Mouse (Mus musculus) heart, embryonic 13.5 days (tissue): ENCODE data around the gene 2900011O08Rik. TPM values are rescaled to one million over a fixed set of nuclear protein-coding genes. Genes with fewer than 3 reads are reported as not detected.

Experiments
- ATAC-seq: fragments of 200-750 bp; cut with Nextera tagmentation; 2 replicates; pipeline ENCODE4 v1.8.0; 2017; ENCODE audit warnings: moderate TSS enrichment; ENCODE audit not compliant: insufficient number of reproducible peaks, low FRiP score, low TSS enrichment; ENCODE audit errors: extremely low read depth
- H3K27ac ChIP-seq: fragments of 300-500 bp; sonication (generic); replicated peaks from 2 replicates; pipeline ENCODE4 v1.5.1; 2015; ENCODE audit warnings: moderate library complexity, mild to moderate bottlenecking, inconsistent platforms
- H3K27me3 ChIP-seq: fragments of 300-500 bp; sonication (generic); replicated peaks from 2 replicates; pipeline ENCODE4 v1.6.1; 2015; ENCODE audit warnings: mild to moderate bottlenecking, inconsistent platforms
- H3K36me3 ChIP-seq: fragments of 300-500 bp; sonication (generic); 2 replicates; pipeline ENCODE4 v1.6.1; 2015; ENCODE audit warnings: mild to moderate bottlenecking, inconsistent platforms
- H3K4me1 ChIP-seq: fragments of 300-500 bp; sonication (generic); 2 replicates; pipeline ENCODE4 v1.6.1; 2015; ENCODE audit warnings: inconsistent platforms
- H3K4me2 ChIP-seq: fragments of 300-500 bp; sonication (generic); 2 replicates; pipeline ENCODE4 v1.6.1; 2015; ENCODE audit warnings: inconsistent platforms, mild to moderate bottlenecking, moderate library complexity
- H3K4me3 ChIP-seq: fragments of 300-500 bp; sonication (generic); 2 replicates; pipeline ENCODE4 v1.5.1; 2015; ENCODE audit warnings: moderate library complexity, mild to moderate bottlenecking, inconsistent platforms
- H3K9ac ChIP-seq: fragments of 300-500 bp; sonication (generic); 2 replicates; pipeline ENCODE4 v1.6.1; 2015; ENCODE audit warnings: inconsistent platforms, mild to moderate bottlenecking, moderate library complexity
- H3K9me3 ChIP-seq: fragments of 300-500 bp; sonication (generic); 2 replicates; pipeline ENCODE4 v1.6.1; 2016; ENCODE audit warnings: inconsistent platforms
- WGBS: fragments of 180-500 bp; shearing (Covaris S2); methylation state at CpG from one replicate; pipeline ENCODE4 v1.1.7; 2015; ENCODE audit warnings: mixed read lengths; 5-methylcytosine and 5-hydroxymethylcytosine counted together
- polyA plus RNA-seq: library from polyadenylated mRNA; unstranded; fragments of >200 nt; fragmentation: Nextera tagmentation; extraction: Ambion mirVana; gene quantifications from 2 replicates; pipeline ENCODE4 v1.2.1, GENCODE M21; 2015

2900011O08Rik gene
- polyA plus RNA-seq, 1 experiment from 2014 or later: 1.2 TPM

DNA sequence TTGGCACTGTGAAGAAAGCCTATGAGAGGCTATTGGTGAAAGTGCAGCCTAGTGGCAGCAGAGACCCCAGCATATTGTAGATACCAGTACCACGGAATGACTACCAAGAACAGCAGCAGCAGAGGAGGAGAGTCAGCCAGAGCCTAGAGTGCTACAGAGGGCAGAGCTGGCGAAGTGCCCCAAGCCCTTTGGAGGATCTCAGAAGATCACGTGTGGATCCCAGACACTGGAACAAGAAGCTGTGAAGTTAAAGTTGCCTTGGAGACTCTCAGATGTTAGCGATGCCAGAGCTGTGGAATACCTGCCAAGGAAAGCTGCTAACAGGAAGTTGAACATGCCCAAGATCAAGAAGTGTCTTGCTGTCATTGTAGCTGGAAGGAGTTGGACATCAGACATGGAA lies 18.9 kb downstream of the 2900011O08Rik start:
- 61% methylated on average over 4 of the region's 4 CpGs for WGBS
- no peaks in the 10 kb centered on the region for H3K36me3 ChIP-seq
- no peak for ATAC-seq
- no peaks in the 10 kb centered on the region for H3K27me3 ChIP-seq
- H3K4me1 ChIP-seq: peaks cover 6% of the 10 kb centered on the region; the same call in 1 of the 2 replicates
- no peak overlapping the region for H3K9ac ChIP-seq
- H3K4me2 ChIP-seq: no peak overlapping the region
- H3K27ac ChIP-seq: no peak overlapping the region
- no peaks in the 10 kb centered on the region for H3K9me3 ChIP-seq
- H3K4me3 ChIP-seq: no peak overlapping the region

DNA sequence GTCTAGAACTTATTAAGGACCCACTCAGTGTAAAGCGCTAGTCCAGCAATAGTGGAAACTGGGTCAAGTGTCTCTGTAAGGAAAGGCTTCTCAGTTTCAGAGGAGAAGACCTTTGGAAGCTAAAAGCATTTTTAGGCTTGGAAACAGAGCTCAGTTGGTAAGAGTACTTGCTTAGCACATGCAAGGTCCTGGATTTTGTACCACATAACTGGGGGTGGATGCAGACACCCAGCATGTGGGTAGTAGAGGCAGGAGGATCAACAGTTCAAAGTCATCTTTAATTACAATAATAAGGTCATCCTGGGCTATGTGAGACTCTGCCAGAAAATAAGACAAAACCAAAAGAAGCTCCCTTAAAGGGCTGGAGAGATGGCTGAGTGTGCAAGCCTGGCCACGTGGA lies 21.7 kb downstream of the 2900011O08Rik start:
- no peaks in the 10 kb centered on the region for H3K27me3 ChIP-seq
- no peak for ATAC-seq

DNA sequence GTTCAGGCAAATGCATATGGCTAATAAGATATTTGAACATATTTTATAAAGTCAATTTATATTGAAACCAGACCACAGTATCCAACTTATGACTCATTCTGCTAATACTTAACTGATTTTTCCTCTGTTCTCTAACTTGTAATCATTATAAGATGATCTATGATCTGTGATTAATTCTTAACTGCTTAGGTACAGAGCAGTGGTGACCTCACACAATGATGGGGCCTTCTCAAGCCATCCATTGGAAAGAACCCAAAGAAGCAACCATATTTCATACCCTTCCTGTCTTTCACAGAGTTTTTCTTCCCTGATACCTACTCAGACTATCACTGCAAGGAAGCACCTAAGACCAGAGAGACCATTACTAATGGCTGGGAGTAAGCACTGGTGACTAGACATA lies 22.3 kb downstream of the 2900011O08Rik start:
- peaks cover 2% of the 10 kb centered on the region; the same call in 1 of the 2 replicates for H3K4me1 ChIP-seq
- no peak overlapping the region for H3K4me2 ChIP-seq
- H3K9me3 ChIP-seq: no peaks in the 10 kb centered on the region
- H3K27ac ChIP-seq: no peak overlapping the region
- H3K4me3 ChIP-seq: no peak overlapping the region
- no peaks in the 10 kb centered on the region for H3K27me3 ChIP-seq
- no peak overlapping the region for H3K9ac ChIP-seq
- no peak for ATAC-seq
- no peaks in the 10 kb centered on the region for H3K36me3 ChIP-seq

More for the DNA sequence above, 21.7 kb downstream of the 2900011O08Rik start:
- WGBS: 74% methylated on average over 2 of the region's 2 CpGs
- Histone ChIP-seq H3K9ac (no peak overlapping the region), H3K4me1 (peaks cover 2% of the 10 kb centered on the region; the same call in 1 of the 2 replicates), H3K36me3 (no peaks in the 10 kb centered on the region), H3K4me2 (no peak overlapping the region), H3K4me3 (no peak overlapping the region), H3K9me3 (no peaks in the 10 kb centered on the region), H3K27ac (no peak overlapping the region)

DNA sequence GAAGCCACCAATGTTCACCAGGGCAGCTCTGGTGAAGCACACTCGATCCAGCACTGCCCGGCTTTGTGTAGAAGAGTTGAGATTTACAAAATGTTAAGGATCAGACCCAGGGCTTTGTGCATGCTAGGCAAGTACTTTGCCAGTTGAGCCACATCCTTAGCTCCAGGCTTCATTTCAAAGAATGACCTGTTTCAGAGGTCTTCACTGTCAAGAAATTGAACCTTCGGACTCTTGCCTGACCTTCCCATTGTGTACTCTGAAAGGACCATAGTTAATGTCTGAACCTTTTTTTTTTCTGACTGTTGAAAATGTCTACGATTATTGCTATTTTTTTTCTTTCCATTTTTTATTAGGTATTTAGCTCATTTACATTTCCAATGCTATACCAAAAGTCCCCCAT lies 23.6 kb downstream of the 2900011O08Rik start:
- 81% methylated on average over 4 of the region's 4 CpGs for WGBS
- H3K4me2 ChIP-seq: no peak overlapping the region

DNA sequence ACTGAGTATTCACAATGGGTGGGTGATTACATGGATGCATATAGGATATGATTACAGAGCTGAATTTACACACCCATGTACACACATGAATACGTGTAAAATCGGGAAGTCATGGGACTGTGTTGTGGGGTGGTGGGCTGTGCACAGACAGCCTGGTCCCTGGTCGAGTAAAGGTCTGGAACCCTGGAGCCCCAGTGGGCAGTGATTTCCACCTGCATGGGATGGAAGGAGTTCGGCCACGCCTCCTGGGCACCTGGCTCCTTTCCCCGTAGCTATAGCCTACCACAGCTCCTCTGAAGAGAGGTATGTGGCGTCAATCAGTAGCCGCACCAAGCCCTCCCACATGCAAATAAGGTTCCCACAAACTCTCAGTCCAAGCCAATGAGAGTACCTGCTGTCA lies 30.9 kb downstream of the 2900011O08Rik start:
- Histone ChIP-seq H3K9ac (no peak overlapping the region), H3K4me1 (no peaks in the 10 kb centered on the region), H3K27ac (no peak overlapping the region), H3K36me3 (no peaks in the 10 kb centered on the region), H3K4me3 (no peak overlapping the region), H3K9me3 (no peaks in the 10 kb centered on the region), H3K4me2 (no peak overlapping the region), H3K27me3 (no peaks in the 10 kb centered on the region)
- no peak for ATAC-seq
- WGBS: 86% methylated on average over 8 of the region's 8 CpGs

More for the DNA sequence above, 23.6 kb downstream of the 2900011O08Rik start:
- no peak overlapping the region for H3K27ac ChIP-seq
- H3K9me3 ChIP-seq: no peaks in the 10 kb centered on the region
- no peaks in the 10 kb centered on the region for H3K36me3 ChIP-seq
- no peak overlapping the region for H3K4me3 ChIP-seq
- H3K4me1 ChIP-seq: 0 out of 2 replicates have a peak, but pooled peaks cover under 1% of the 10 kb centered on the region
- ATAC-seq: no peak
- no peak overlapping the region for H3K9ac ChIP-seq
- no peaks in the 10 kb centered on the region for H3K27me3 ChIP-seq

DNA sequence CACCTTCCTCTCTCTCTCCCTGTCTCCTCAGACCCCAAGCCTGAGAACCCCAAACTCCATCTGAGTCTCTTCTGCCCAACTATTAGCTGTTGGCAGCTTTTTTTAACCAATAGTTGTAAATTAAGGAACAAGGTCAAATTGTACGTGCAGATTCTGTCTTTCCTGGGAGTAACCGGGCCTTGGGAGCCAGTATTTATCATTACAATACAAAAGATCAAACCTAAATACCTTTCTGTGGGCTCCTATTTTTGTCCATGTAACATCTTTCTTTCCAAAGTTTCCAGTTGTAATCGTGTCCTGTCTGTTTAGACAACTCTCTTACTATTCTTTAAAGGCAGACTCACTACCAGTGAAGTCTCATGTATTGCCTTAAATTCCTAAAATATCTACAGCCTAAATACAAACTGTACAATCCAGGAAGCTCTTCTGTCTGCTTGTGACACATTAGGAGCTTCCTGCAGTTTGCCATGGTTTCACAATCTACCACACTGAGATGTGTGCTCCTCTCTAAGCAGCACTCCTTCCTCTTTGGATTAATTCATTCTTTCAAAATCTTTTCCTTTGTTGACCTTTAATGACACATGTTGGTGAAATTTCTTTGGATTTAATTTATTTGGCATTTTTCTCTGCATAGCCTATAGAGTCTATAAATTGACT lies 34.9 kb downstream of the 2900011O08Rik start:
- Histone ChIP-seq H3K27me3 (no peaks in the 10 kb centered on the region), H3K4me2 (no peak overlapping the region)
- no peak for ATAC-seq

DNA sequence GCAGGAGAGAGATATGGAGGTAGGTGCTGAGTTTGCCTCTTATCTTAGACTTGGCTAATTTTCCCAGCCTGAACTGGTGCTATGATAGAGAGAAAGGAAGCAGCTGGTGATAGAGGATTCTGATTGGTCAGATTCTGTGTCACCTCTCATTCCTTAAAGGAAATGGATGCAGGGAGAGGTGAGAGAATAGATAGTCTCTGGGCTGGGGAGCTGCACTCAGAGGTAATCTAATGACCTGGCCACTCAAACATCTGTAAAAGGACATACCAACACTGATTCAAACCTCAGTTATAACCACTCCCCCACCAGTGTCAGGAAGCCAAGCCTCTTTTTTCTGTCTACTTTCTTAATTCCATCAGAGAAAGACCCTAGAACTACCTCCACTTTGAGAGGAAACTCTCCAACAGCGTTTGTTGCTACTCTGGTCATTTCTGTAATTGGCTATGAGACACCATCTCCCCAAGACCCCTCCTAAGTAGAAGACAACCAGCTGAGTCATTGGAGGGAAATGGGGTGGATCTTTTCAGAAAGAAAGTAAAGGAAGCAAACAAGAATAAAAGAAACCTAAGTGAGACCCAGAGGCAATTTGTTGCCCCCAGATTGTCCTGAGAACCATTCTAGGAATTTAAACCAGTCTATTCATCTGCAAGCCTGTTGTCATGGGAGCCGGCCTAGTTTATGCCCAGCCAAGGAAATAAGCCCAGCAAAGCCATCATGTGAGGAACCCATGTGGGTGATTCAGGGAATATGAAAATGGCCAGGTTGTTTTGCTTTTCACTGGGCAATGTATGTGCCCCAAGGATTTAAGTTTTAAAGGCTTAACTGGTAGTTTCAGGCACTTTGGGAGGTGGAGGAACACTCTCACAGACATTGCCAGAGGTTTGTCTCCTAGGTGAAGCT lies 38.9 kb downstream of the 2900011O08Rik start:
- H3K27me3 ChIP-seq: no peaks in the 10 kb centered on the region
- H3K27ac ChIP-seq: no peak overlapping the region
- H3K4me3 ChIP-seq: no peak overlapping the region
- no peak overlapping the region for H3K9ac ChIP-seq
- no peak for ATAC-seq
- H3K4me1 ChIP-seq: no peaks in the 10 kb centered on the region
- no peaks in the 10 kb centered on the region for H3K9me3 ChIP-seq
- no peak overlapping the region for H3K4me2 ChIP-seq
- WGBS: 47% methylated on average over 2 of the region's 2 CpGs
- no peaks in the 10 kb centered on the region for H3K36me3 ChIP-seq

More for the DNA sequence above, 34.9 kb downstream of the 2900011O08Rik start:
- Histone ChIP-seq H3K4me1 (no peaks in the 10 kb centered on the region), H3K9ac (no peak overlapping the region), H3K4me3 (no peak overlapping the region), H3K27ac (no peak overlapping the region), H3K9me3 (no peaks in the 10 kb centered on the region), H3K36me3 (no peaks in the 10 kb centered on the region)
- 72% methylated on average over 3 of the region's 3 CpGs for WGBS

DNA sequence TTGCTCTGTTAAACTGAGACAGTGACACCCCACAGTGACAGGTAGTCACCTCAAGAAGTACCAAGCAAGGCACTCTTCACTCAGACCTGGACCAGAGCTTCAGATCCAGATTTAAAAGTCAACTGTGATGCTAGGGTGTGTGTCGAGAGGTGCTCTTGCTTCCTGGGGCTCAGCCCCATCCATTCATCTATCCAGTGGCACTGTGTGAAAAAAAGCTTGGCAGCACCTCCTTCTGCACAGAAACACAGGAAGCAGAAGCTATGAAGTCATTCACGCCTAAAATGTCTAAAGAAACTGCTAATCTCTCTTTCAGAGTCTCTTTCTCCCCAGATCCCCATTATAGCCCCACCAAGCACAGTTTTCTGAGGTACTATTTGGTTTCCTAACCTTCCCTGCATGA lies 42.7 kb downstream of the 2900011O08Rik start:
- no peak for ATAC-seq
- Histone ChIP-seq H3K4me2 (no peak overlapping the region), H3K27me3 (no peaks in the 10 kb centered on the region), H3K9ac (no peak overlapping the region), H3K4me1 (no peaks in the 10 kb centered on the region), H3K27ac (no peak overlapping the region), H3K36me3 (no peaks in the 10 kb centered on the region), H3K4me3 (no peak overlapping the region), H3K9me3 (no peaks in the 10 kb centered on the region)
- WGBS: 50% methylated on average over 2 of the region's 2 CpGs

DNA sequence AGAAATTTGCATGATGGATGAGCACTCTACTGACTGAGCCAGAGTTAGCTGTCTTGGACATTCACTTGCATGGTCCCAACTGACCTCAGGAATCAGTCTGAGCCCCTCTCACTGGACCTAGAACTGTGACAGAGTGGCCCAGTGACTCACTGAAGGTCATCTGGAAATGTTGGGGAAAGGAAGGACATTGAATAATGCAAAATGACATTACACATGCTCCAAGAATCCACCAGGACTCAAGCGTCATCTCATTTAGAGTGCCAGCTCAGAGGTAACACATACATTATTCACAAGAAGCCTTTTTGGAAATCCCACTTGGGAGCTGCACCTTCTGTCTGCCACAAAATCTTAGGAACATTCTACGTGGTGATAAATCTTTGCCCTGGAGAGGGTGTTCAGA lies 43.4 kb downstream of the 2900011O08Rik start:
- Histone ChIP-seq H3K27me3 (no peaks in the 10 kb centered on the region), H3K36me3 (no peaks in the 10 kb centered on the region), H3K4me3 (no peak overlapping the region), H3K4me2 (no peak overlapping the region), H3K9me3 (no peaks in the 10 kb centered on the region), H3K9ac (no peak overlapping the region), H3K4me1 (no peaks in the 10 kb centered on the region), H3K27ac (no peak overlapping the region)
- WGBS: 71% methylated on average over 2 of the region's 2 CpGs
- no peak for ATAC-seq

DNA sequence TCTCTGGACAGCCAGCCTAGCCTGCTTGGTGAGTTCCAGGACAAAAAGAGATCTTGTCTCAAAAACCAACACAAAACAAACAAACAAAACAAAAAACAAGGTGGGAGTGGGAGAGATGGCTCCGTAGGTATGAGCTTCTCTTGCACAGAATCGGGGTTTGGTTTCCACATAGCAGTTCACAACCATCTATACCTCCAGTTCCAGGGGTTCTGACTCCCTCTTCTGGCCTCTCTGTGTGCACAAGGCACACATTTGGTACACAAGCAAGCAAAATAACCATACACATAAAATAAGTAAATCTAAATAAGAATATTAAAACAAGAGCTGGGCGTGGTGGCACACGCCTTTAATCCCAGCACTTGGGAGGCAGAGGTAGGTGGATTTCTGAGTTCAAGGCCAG lies 44.2 kb downstream of the 2900011O08Rik start:
- Histone ChIP-seq H3K4me1 (no peaks in the 10 kb centered on the region), H3K4me2 (no peak overlapping the region), H3K4me3 (no peak overlapping the region), H3K27me3 (no peaks in the 10 kb centered on the region), H3K9ac (no peak overlapping the region), H3K27ac (no peak overlapping the region), H3K36me3 (no peaks in the 10 kb centered on the region), H3K9me3 (no peaks in the 10 kb centered on the region)
- no peak for ATAC-seq
- 67% methylated on average over 4 of the region's 4 CpGs for WGBS

DNA sequence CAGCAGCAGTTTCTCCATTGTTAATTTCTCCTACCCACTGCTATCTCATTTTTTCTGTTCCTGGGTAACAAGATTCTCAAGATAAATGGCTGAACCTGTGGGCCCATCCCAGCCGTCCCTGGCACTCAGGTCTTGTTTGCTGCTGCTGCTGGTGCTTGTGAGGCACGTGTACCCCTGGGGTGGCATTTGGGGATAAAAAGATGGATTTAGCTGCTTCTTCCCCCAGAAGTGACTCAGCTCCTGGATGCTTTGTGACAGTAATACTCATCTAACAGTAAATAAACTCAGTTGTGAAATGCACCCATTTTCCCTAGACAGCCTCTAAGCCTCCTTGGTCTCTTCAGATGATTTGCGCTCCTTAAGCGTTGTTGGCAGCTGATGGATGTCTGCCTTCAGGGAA lies 46.7 kb downstream of the 2900011O08Rik start:
- no peak for ATAC-seq
- H3K4me3 ChIP-seq: no peak overlapping the region
- WGBS: 70% methylated on average over 4 of the region's 4 CpGs
- no peaks in the 10 kb centered on the region for H3K4me1 ChIP-seq
- no peak overlapping the region for H3K27ac ChIP-seq
- no peak overlapping the region for H3K4me2 ChIP-seq
- H3K9me3 ChIP-seq: no peaks in the 10 kb centered on the region
- no peaks in the 10 kb centered on the region for H3K36me3 ChIP-seq
- H3K27me3 ChIP-seq: no peaks in the 10 kb centered on the region
- H3K9ac ChIP-seq: no peak overlapping the region
